Mouse (Mus musculus): ENCODE results near the gene Ddx11.
A peak's percentile ranks its signal among the peaks of the same experiment; 100 is the strongest.
"Not testable (repeated sequence)": the region's sequence is repeated elsewhere in the genome, so short reads cannot be mapped to it uniquely, and the experiment has no call there.

Ddx11 gene

GRCm38 (mm10) chr17:66112166-66112565, 11.2 kb upstream of the Ddx11 start:
- DNase-seq (ENCODE audit: low spot score), result no peak

- no peak for DNase-seq (ENCODE audit: low spot score)
These were observed 4.3 kb upstream of the Ddx11 start for GRCm38 (mm10) chr17:66118991-66119390.

GRCm38 (mm10) chr17:66120701-66121100, 2.6 kb upstream of the Ddx11 start:
- DNase-seq (ENCODE audit: low spot score), result no peak

- no peak for DNase-seq (ENCODE audit: low spot score)
These were observed 693 bp downstream of the Ddx11 start for GRCm38 (mm10) chr17:66123816-66124610.

GRCm38 (mm10) chr17:66125211-66125610, 1.9 kb downstream of the Ddx11 start:
- DNase-seq (ENCODE audit: low spot score), result no peak

- no peak for DNase-seq (ENCODE audit: low spot score)
These were observed 7.1 kb downstream of the Ddx11 start for GRCm38 (mm10) chr17:66130371-66130770.

- no peak for DNase-seq (ENCODE audit: low spot score)
These were observed 7.9 kb downstream of the Ddx11 start for GRCm38 (mm10) chr17:66131212-66131611.

- not testable (repeated sequence) for DNase-seq (ENCODE audit: low spot score)
These were observed 29.7 kb downstream of the Ddx11 start for GRCm38 (mm10) chr17:66152706-66153662.

GRCm38 (mm10) chr17:66153735-66154423, 30.6 kb downstream of the Ddx11 start:
- not testable (repeated sequence) for DNase-seq (ENCODE audit: low spot score)

GRCm38 (mm10) chr17:66154876-66155275, 31.6 kb downstream of the Ddx11 start:
- no peak for DNase-seq (ENCODE audit: low spot score)

- no peak for DNase-seq (ENCODE audit: low spot score)
These were observed 35.0 kb downstream of the Ddx11 start for GRCm38 (mm10) chr17:66158271-66158670.

- DNase-seq (ENCODE audit: low spot score), result peak; percentile 59
These were observed 43.8 kb downstream of the Ddx11 start for GRCm38 (mm10) chr17:66167141-66167540.

- DNase-seq (ENCODE audit: low spot score), result not testable (repeated sequence)
These were observed 47.7 kb downstream of the Ddx11 start for GRCm38 (mm10) chr17:66170971-66171370.

GRCm38 (mm10) chr17:66190577-66190976, 67.3 kb downstream of the Ddx11 start:
- no peak for DNase-seq (ENCODE audit: low spot score)

- DNase-seq (ENCODE audit: low spot score), result peak; percentile 18
These were observed 73.7 kb downstream of the Ddx11 start for GRCm38 (mm10) chr17:66197041-66197440.
